Mouse (Mus musculus) mouse embryonic stem cell (cell line): ENCODE results near the gene Bhlha15.

Experiments
- in situ Hi-C, 2 experiments: fragments of 300-500 bp; cut with MboI; formaldehyde crosslinking; loops; 1 replicate in 1 of 2; 3 replicates in 1 of 2; pipeline ENCODE4 v1.14.3; 2019 to 2020; ENCODE audit warnings: low sequenced_read_pairs in 2 of 2, low pct_unique_long_range_greater_than_20kb in 1 of 2, mixed read lengths in 1 of 2; ENCODE audit not compliant: unreplicated experiment in 1 of 2

The Bhlha15 gene

GRCm38 (mm10) chr5:144222811-144223502 is 32.9 kb downstream of the Bhlha15 start:
- in situ Hi-C loops: no loop called here

- in situ Hi-C loops: no loop called here
These were observed 33.4 kb downstream of the Bhlha15 start, which contains the start of gene Tecpr1 for GRCm38 (mm10) chr5:144223503-144223862. Tecpr1 (minus strand) TSS chr5:144223615.

- in situ Hi-C loops: no loop called here
These were observed 34.1 kb downstream of the Bhlha15 start for GRCm38 (mm10) chr5:144223899-144224816.

- in situ Hi-C loops: loop anchor here in 1 of 2 experiments (25.0 kb wide), 1 partner anchor 511 kb away; no protein-coding TSS in a partner anchor
These were observed 36.1 kb downstream of the Bhlha15 start for GRCm38 (mm10) chr5:144226220-144226619.

- in situ Hi-C loops: loop anchor here in 1 of 2 experiments (10.0 to 25.0 kb wide), 2 partner anchors 155 to 507 kb away; no protein-coding TSS in a partner anchor
These were observed 40.1 kb downstream of the Bhlha15 start for GRCm38 (mm10) chr5:144230216-144230615.

- in situ Hi-C loops: loop anchor here in 1 of 2 experiments (10.0 to 25.0 kb wide), 2 partner anchors 153 to 506 kb away; no protein-coding TSS in a partner anchor
These were observed 41.3 kb downstream of the Bhlha15 start for GRCm38 (mm10) chr5:144231410-144231809.

- in situ Hi-C loops: loop anchor here in 1 of 2 experiments (10.0 to 25.0 kb wide), 2 partner anchors 152 to 505 kb away; no protein-coding TSS in a partner anchor
These were observed 42.4 kb downstream of the Bhlha15 start for GRCm38 (mm10) chr5:144232531-144232930.

- in situ Hi-C loops: loop anchor here in 1 of 2 experiments (10.0 to 25.0 kb wide), 2 partner anchors 151 to 503 kb away; no protein-coding TSS in a partner anchor
These were observed 44.1 kb downstream of the Bhlha15 start for GRCm38 (mm10) chr5:144234222-144234621.

- in situ Hi-C loops: loop anchor here in 1 of 2 experiments (10.0 to 25.0 kb wide), 2 partner anchors 150 to 503 kb away; no protein-coding TSS in a partner anchor
These were observed 44.6 kb downstream of the Bhlha15 start for GRCm38 (mm10) chr5:144234714-144235113.

- in situ Hi-C loops: loop anchor here in 1 of 2 experiments (10.0 to 25.0 kb wide), 2 partner anchors 146 to 498 kb away; no protein-coding TSS in a partner anchor
These were observed 48.9 kb downstream of the Bhlha15 start for GRCm38 (mm10) chr5:144238969-144239368.
